Mouse (Mus musculus): ENCODE data around the gene Smarca2.

- no peak for TF ChIP-seq CTCF (IDR thresholded peaks at IDR 0.05; ENCODE audit: control insufficient read depth, insufficient read depth, insufficient replicate concordance, low read depth, low read length)
- no peak for TF ChIP-seq POLR2A (IDR thresholded peaks at IDR 0.05; ENCODE audit: control insufficient read depth, low read depth, low read length)
Measured at GRCm38 (mm10) chr19:26719161-26719560, 114.3 kb downstream of the Smarca2 start.
